Mouse (Mus musculus): ENCODE measurements around the gene Ube2i.

Ube2i gene

DNA sequence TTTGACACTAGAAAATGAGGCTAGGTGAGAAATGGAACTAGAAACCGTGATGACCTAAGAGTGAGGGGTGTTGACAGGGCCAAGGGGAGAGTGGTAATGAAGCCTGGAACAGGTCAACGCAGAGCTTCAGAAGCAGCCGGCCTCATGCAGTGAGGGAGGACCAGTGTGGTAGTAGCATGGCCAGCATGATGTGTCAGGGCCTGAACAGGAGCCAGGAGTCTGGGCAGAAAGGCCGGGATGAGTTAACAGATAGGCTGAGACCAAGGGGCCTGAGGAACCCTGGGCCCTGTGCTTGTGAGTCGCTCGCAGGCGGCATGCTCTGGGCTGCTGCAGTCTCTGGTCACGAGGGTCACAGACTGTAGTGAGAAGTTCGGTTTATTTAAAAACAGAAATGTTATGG lies 55.5 kb downstream of the Ube2i start:
- DNase-seq (ENCODE audit: low read depth), result no peak

DNA sequence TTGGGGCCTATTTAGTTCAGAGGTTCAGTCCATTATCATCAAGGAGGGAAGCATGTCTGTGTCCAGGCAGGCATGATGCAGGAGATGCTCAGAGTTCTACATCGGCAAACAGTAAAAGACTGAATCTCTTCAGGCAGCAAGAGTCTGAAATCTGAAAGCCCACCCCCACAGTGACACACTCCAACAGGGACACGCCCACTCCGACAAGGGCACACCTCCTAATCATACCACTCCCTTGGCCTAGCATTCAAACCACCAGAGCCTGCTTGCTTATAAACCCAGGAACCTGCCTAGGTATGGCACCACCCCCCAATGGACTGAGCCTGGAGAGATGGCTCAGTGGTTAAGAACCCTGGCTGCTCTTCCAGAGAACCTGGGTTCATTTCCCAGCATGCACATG lies 59.0 kb downstream of the Ube2i start:
- DNase-seq (ENCODE audit: low read depth), result no peak
